ENCODE assay signal across 11 mouse cellular contexts in genomic region chr11:95843421-95843950, GRCm38 (mm10). TPM values are rescaled to one million over a fixed set of nuclear protein-coding genes. Genes with fewer than 3 reads are reported as not detected.
DNase-seq lines count a peak whose midpoint lies in the region; ATAC-seq lines count a peak whose summit lies in the region.
"Had no signal": no experiment of that assay in that cellular context is flagged by ENCODE, and none has a peak within 500 bp of the region (broad histone marks: within the 10 kb centered on the region; RNA-seq: fewer than 3 reads in every experiment).

No protein-coding gene starts in this region.

- H3K9ac ChIP-seq in kidney, embryonic 16.5 days (replicated peaks; ENCODE audit: low read length): 0 out of 2 replicates have a peak overlapping the region, but pooled peaks have one; percentile 10
- no peak overlapping the region for H3K9ac ChIP-seq in lung, embryonic 16.5 days (ENCODE audit: low read length)
- no peak overlapping the region for H3K9ac ChIP-seq in forebrain, embryonic 14.5 days (ENCODE audit: low read length)
- no peak overlapping the region for H3K9ac ChIP-seq in hindbrain, embryonic 16.5 days (ENCODE audit: low read depth, low read length)
- H3K9ac ChIP-seq: midbrain, embryonic 15.5 days had no signal

- H3K4me2 ChIP-seq in kidney, embryonic 16.5 days (replicated peaks; ENCODE audit: low read depth, low read length): peak overlapping the region; percentile 37
- peak overlapping the region; percentile 30; the same call in 1 of the 2 replicates for H3K4me2 ChIP-seq in lung, embryonic 16.5 days (ENCODE audit: low read depth, low read length)
- H3K4me2 ChIP-seq in forebrain, embryonic 14.5 days (ENCODE audit: low read length): no peak overlapping the region
- no peak overlapping the region for H3K4me2 ChIP-seq in hindbrain, embryonic 16.5 days (ENCODE audit: low read length)
- H3K4me2 ChIP-seq: midbrain, embryonic 15.5 days had no signal

- no peaks in the 10 kb centered on the region for H3K36me3 ChIP-seq in kidney, embryonic 16.5 days (ENCODE audit: insufficient read depth, low read length)
- no peaks in the 10 kb centered on the region for H3K36me3 ChIP-seq in lung, embryonic 16.5 days (ENCODE audit: control insufficient read depth, insufficient read depth, low read length)
- no peaks in the 10 kb centered on the region for H3K36me3 ChIP-seq in forebrain, embryonic 14.5 days (ENCODE audit: control insufficient read depth, insufficient read depth, low read length)
- H3K36me3 ChIP-seq in hindbrain, embryonic 16.5 days (ENCODE audit: control insufficient read depth, insufficient read depth, low read length): no peaks in the 10 kb centered on the region
- H3K36me3 ChIP-seq: midbrain, embryonic 15.5 days had no signal

- 48% methylated on average over 6 of the region's 6 CpGs for WGBS in kidney, embryonic 16.5 days
- 43% methylated on average over 6 of the region's 6 CpGs for WGBS in lung, embryonic 16.5 days
- 57% methylated on average over 6 of the region's 6 CpGs for WGBS in forebrain, embryonic 14.5 days
- WGBS in hindbrain, embryonic 16.5 days: 59% methylated on average over 6 of the region's 6 CpGs

- no peaks in the 10 kb centered on the region for H3K9me3 ChIP-seq in kidney, embryonic 16.5 days (ENCODE audit: low read length)
- no peaks in the 10 kb centered on the region for H3K9me3 ChIP-seq in lung, embryonic 16.5 days (ENCODE audit: control insufficient read depth, low read length)
- H3K9me3 ChIP-seq in forebrain, embryonic 14.5 days (replicated peaks; ENCODE audit: control insufficient read depth, low read length): no peaks in the 10 kb centered on the region
- no peaks in the 10 kb centered on the region for H3K9me3 ChIP-seq in hindbrain, embryonic 16.5 days (ENCODE audit: control insufficient read depth, low read length)
- H3K9me3 ChIP-seq: midbrain, embryonic 15.5 days had no signal

- peak overlapping the region; percentile 74 for H3K27ac ChIP-seq in kidney, embryonic 16.5 days (ENCODE audit: low read length)
- peak overlapping the region; percentile 97 for H3K27ac ChIP-seq in brown adipose tissue, adult 24 weeks (replicated peaks; ENCODE audit: low read depth, low read length)
- H3K27ac ChIP-seq in lung, embryonic 16.5 days (ENCODE audit: low read length): peak overlapping the region; percentile 73
- H3K27ac ChIP-seq in forebrain, embryonic 14.5 days (ENCODE audit: low read depth, low read length): no peak overlapping the region
- H3K27ac ChIP-seq in hindbrain, embryonic 16.5 days (ENCODE audit: low read depth, low read length): no peak overlapping the region
- H3K27ac ChIP-seq: midbrain, embryonic 15.5 days had no signal

- H3K27me3 ChIP-seq in kidney, embryonic 16.5 days (ENCODE audit: insufficient read depth, low read length): no peaks in the 10 kb centered on the region
- no peaks in the 10 kb centered on the region for H3K27me3 ChIP-seq in lung, embryonic 16.5 days (ENCODE audit: control insufficient read depth, insufficient read depth, low read depth, low read length)
- H3K27me3 ChIP-seq in forebrain, embryonic 14.5 days (replicated peaks; ENCODE audit: control insufficient read depth, insufficient read depth, low read length): 0 out of 2 replicates have a peak, but pooled peaks cover 5% of the 10 kb centered on the region
- no peaks in the 10 kb centered on the region for H3K27me3 ChIP-seq in hindbrain, embryonic 16.5 days (replicated peaks; ENCODE audit: control insufficient read depth, insufficient read depth, low read length)

- DNase-seq in kidney, adult 9 months: no peak
- peak; percentile 44 for DNase-seq in ES-CJ7 (ENCODE audit: low read depth, low spot score)
- no peak for DNase-seq in urinary bladder, adult 2 months (ENCODE audit: low spot score)
- DNase-seq in forebrain, embryonic 14.5 days (ENCODE audit: low spot score): no peak
- DNase-seq: adrenal gland, postnatal 10 days; cerebellum, postnatal 14 days had no signal

- no peak for ATAC-seq in kidney, embryonic 16.5 days (ENCODE audit: low FRiP score, low TSS enrichment)
- ATAC-seq in lung, embryonic 16.5 days (ENCODE audit: low read depth): no peak
- no peak for ATAC-seq in forebrain, embryonic 14.5 days
- ATAC-seq in hindbrain, embryonic 16.5 days: no peak
- ATAC-seq: midbrain, embryonic 15.5 days had no signal

- peaks cover 10% of the 10 kb centered on the region for H3K4me1 ChIP-seq in kidney, embryonic 16.5 days (ENCODE audit: insufficient read depth, low read length)
- H3K4me1 ChIP-seq in brown adipose tissue, adult 24 weeks (ENCODE audit: control insufficient read depth, insufficient read depth, insufficient read length, low read length): peaks cover 32% of the 10 kb centered on the region
- no peaks in the 10 kb centered on the region; the same call in 1 of the 2 replicates for H3K4me1 ChIP-seq in lung, embryonic 16.5 days (replicated peaks; ENCODE audit: control insufficient read depth, insufficient read depth, low read length)
- no peaks in the 10 kb centered on the region for H3K4me1 ChIP-seq in forebrain, embryonic 14.5 days (ENCODE audit: control insufficient read depth, insufficient read depth, low read length)
- H3K4me1 ChIP-seq in hindbrain, embryonic 16.5 days (ENCODE audit: control insufficient read depth, insufficient read depth, low read depth, low read length): no peaks in the 10 kb centered on the region
- H3K4me1 ChIP-seq: midbrain, embryonic 15.5 days had no signal

- H3K4me3 ChIP-seq in kidney, embryonic 16.5 days (ENCODE audit: low read length): peak overlapping the region; percentile 16
- H3K4me3 ChIP-seq in brown adipose tissue, adult 24 weeks (ENCODE audit: insufficient read depth, low read depth, low read length): peak overlapping the region; percentile 57
- no peak overlapping the region for H3K4me3 ChIP-seq in lung, embryonic 16.5 days (ENCODE audit: low read length)
- H3K4me3 ChIP-seq in forebrain, embryonic 14.5 days (ENCODE audit: low read depth, low read length): no peak overlapping the region
- H3K4me3 ChIP-seq in hindbrain, embryonic 16.5 days (ENCODE audit: low read length): no peak overlapping the region
- H3K4me3 ChIP-seq: midbrain, embryonic 15.5 days had no signal

RNA-seq across cellular contexts. Expression of gene Abi3, which starts 1.2 kb away (rescaled TPM):
- 11.7 and 14.1 TPM in 2 replicates for polyA plus RNA-seq in kidney, embryonic 16.5 days (2015; fragmentation: Nextera tagmentation; extraction: Ambion mirVana)
- 8.4 and 26.7 TPM in 2 replicates for polyA plus RNA-seq in brown adipose tissue, adult 24 weeks (2012; ENCODE audit: insufficient read depth, insufficient read length, missing spikeins)
- polyA plus RNA-seq in lung, embryonic 16.5 days (2015; fragmentation: Nextera tagmentation; extraction: Ambion mirVana): 16.0 and 18.1 TPM in 2 replicates
- 8.1 and 10.1 TPM in 2 replicates for polyA plus RNA-seq in urinary bladder, adult 2 months (2012; rRNA removed)
- polyA plus RNA-seq in forebrain, embryonic 14.5 days (2014; fragmentation: Nextera tagmentation; extraction: Ambion mirVana): 0.50 and 1.1 TPM in 2 replicates
- polyA plus RNA-seq in hindbrain, embryonic 16.5 days (2015; fragmentation: Nextera tagmentation; extraction: Ambion mirVana): 2.4 and 2.6 TPM in 2 replicates

RNA-seq across cellular contexts. Expression of gene Gngt2, which starts 6.5 kb away (rescaled TPM):
- 21.0 and 24.2 TPM in 2 replicates for polyA plus RNA-seq in kidney, embryonic 16.5 days (2015; fragmentation: Nextera tagmentation; extraction: Ambion mirVana)
- polyA plus RNA-seq in brown adipose tissue, adult 24 weeks (2012; ENCODE audit: insufficient read depth, insufficient read length, missing spikeins): 106 and 152 TPM in 2 replicates
- polyA plus RNA-seq in lung, embryonic 16.5 days (2015; fragmentation: Nextera tagmentation; extraction: Ambion mirVana): 21.7 and 28.2 TPM in 2 replicates
- 21.0 and 24.5 TPM in 2 replicates for polyA plus RNA-seq in urinary bladder, adult 2 months (2012; rRNA removed)
- polyA plus RNA-seq in forebrain, embryonic 14.5 days (2014; fragmentation: Nextera tagmentation; extraction: Ambion mirVana): 2.1 and 2.7 TPM in 2 replicates
- polyA plus RNA-seq in hindbrain, embryonic 16.5 days (2015; fragmentation: Nextera tagmentation; extraction: Ambion mirVana): 3.7 and 3.9 TPM in 2 replicates

RNA-seq across cellular contexts. Expression of gene Phospho1, which starts 19.2 kb away (rescaled TPM):
- polyA plus RNA-seq in kidney, embryonic 16.5 days (2015; fragmentation: Nextera tagmentation; extraction: Ambion mirVana): not detected in 2 replicates
- 316 and 541 TPM in 2 replicates for polyA plus RNA-seq in brown adipose tissue, adult 24 weeks (2012; ENCODE audit: insufficient read depth, insufficient read length, missing spikeins)
- polyA plus RNA-seq in lung, embryonic 16.5 days (2015; fragmentation: Nextera tagmentation; extraction: Ambion mirVana): 0.47 and 1.7 TPM in 2 replicates
- 33.2 and 40.8 TPM in 2 replicates for polyA plus RNA-seq in urinary bladder, adult 2 months (2012; rRNA removed)
- not detected in 2 replicates for polyA plus RNA-seq in forebrain, embryonic 14.5 days (2014; fragmentation: Nextera tagmentation; extraction: Ambion mirVana)
- polyA plus RNA-seq in hindbrain, embryonic 16.5 days (2015; fragmentation: Nextera tagmentation; extraction: Ambion mirVana): 0.54 TPM in 1 of 2 replicates, not detected in the other
- polyA plus RNA-seq: midbrain, embryonic 15.5 days had no signal

Comparison
In these comparisons a context has a peak if more than half of its experiments do, and no peak if none do; other contexts are left out.
1. H3K27ac ChIP-seq: peak in kidney, embryonic 16.5 days (single experiment), brown adipose tissue, adult 24 weeks (single experiment) and lung, embryonic 16.5 days (single experiment); none in forebrain, embryonic 14.5 days (single experiment) and hindbrain, embryonic 16.5 days (single experiment).
2. H3K4me2 ChIP-seq: peak in kidney, embryonic 16.5 days (single experiment) and lung, embryonic 16.5 days (single experiment); none in forebrain, embryonic 14.5 days (single experiment) and hindbrain, embryonic 16.5 days (single experiment).
3. H3K4me3 ChIP-seq: peak in kidney, embryonic 16.5 days (single experiment) and brown adipose tissue, adult 24 weeks (single experiment); none in lung, embryonic 16.5 days (single experiment), forebrain, embryonic 14.5 days (single experiment) and hindbrain, embryonic 16.5 days (single experiment).